Mouse (Mus musculus) stomach, postnatal 0 days (tissue): Measurements from ENCODE around the gene Utp6.

Experiments
- CTCF ChIP-seq: IDR thresholded peaks from 2 replicates; pipeline ENCODE4 v1.5.1; 2016; ENCODE audit warnings: antibody characterized with exemption, low read depth, mild to moderate bottlenecking, moderate library complexity
- EP300 ChIP-seq: optimal IDR thresholded peaks from 2 replicates; pipeline ENCODE3; 2016; ENCODE audit warnings: antibody characterized with exemption

GRCm38 (mm10) chr11:79922766-79923165 is 39.4 kb downstream of the Utp6 start:
- TF ChIP-seq CTCF (no peak), EP300 (no peak)
